23 mouse cellular contexts compared by ENCODE assay signal in genomic region chr9:119025832-119026331, GRCm38 (mm10). TPM values are rescaled to one million over a fixed set of nuclear protein-coding genes. Genes with fewer than 3 reads are reported as not detected.
DNase-seq lines count a peak whose midpoint lies in the region; ATAC-seq lines count a peak whose summit lies in the region.
"Had no signal": no experiment of that assay in that cellular context is flagged by ENCODE, and none has a peak within 500 bp of the region (broad histone marks: within the 10 kb centered on the region; RNA-seq: fewer than 3 reads in every experiment).

No protein-coding gene starts in this region.

- H3K9ac ChIP-seq in lung, embryonic 15.5 days, result no peak overlapping the region
- no peak overlapping the region for H3K9ac ChIP-seq in forebrain, embryonic 14.5 days (ENCODE audit: low read length)
- H3K9ac ChIP-seq: forebrain, postnatal 0 days; heart, embryonic 13.5 days; liver, embryonic 12.5 days; midbrain, embryonic 12.5 days had no signal

- DNase-seq in lung, postnatal 25 days (ENCODE audit: low spot score), result no peak
- DNase-seq in R1 (ENCODE audit: low read depth, low spot score), result peak; percentile 60
- peak; percentile 69 to 74 for DNase-seq in kidney, adult 8-10 months
- peak; percentile 57 to 66 for DNase-seq in kidney, postnatal 25 days
- DNase-seq in forebrain, embryonic 14.5 days (ENCODE audit: low spot score), result no peak
- no peak for DNase-seq in left cerebral cortex, postnatal 10 days (ENCODE audit: extremely low spot score in 1 of 2, low spot score in 2 of 2)
- DNase-seq: adrenal gland, postnatal 25 days; cerebellum, adult 18-20 months; cerebellum, postnatal 36 days; forebrain, postnatal 0 days; gastrocnemius, adult 2 months; heart, adult 11 months; heart, postnatal 36 days; right cerebral cortex, postnatal 14 days; thymus, postnatal 4 days had no signal

- no peaks in the 10 kb centered on the region for H3K9me3 ChIP-seq in lung, embryonic 15.5 days
- no peaks in the 10 kb centered on the region for H3K9me3 ChIP-seq in forebrain, embryonic 14.5 days (replicated peaks; ENCODE audit: control insufficient read depth, low read length)
- H3K9me3 ChIP-seq: heart, embryonic 13.5 days; liver, embryonic 12.5 days; midbrain, embryonic 12.5 days had no signal

- peaks cover 22% of the 10 kb centered on the region for H3K4me1 ChIP-seq in lung, embryonic 15.5 days
- H3K4me1 ChIP-seq in forebrain, embryonic 14.5 days (ENCODE audit: control insufficient read depth, insufficient read depth, low read length), result no peaks in the 10 kb centered on the region
- H3K4me1 ChIP-seq: heart, embryonic 13.5 days; midbrain, embryonic 12.5 days had no signal

- intact Hi-C loops in left cerebral cortex, postnatal 10 days (cut with DNase I), result no loop called here

- H3K27me3 ChIP-seq in lung, embryonic 15.5 days, result no peaks in the 10 kb centered on the region
- H3K27me3 ChIP-seq in forebrain, embryonic 14.5 days (replicated peaks; ENCODE audit: control insufficient read depth, insufficient read depth, low read length), result no peaks in the 10 kb centered on the region
- H3K27me3 ChIP-seq: heart, embryonic 13.5 days; liver, embryonic 12.5 days; midbrain, embryonic 12.5 days had no signal

- WGBS in lung, embryonic 15.5 days, result 82% methylated on average over 7 of the region's 7 CpGs
- WGBS in forebrain, embryonic 14.5 days, result 82% methylated on average over 7 of the region's 7 CpGs

- 0 out of 2 replicates have a peak, but pooled peaks cover 6% of the 10 kb centered on the region for H3K36me3 ChIP-seq in lung, embryonic 15.5 days
- no peaks in the 10 kb centered on the region for H3K36me3 ChIP-seq in forebrain, embryonic 14.5 days (ENCODE audit: control insufficient read depth, insufficient read depth, low read length)
- H3K36me3 ChIP-seq: midbrain, embryonic 12.5 days had no signal

- H3K4me2 ChIP-seq in lung, embryonic 15.5 days, result no peak overlapping the region
- H3K4me2 ChIP-seq in forebrain, embryonic 14.5 days (ENCODE audit: low read length), result no peak overlapping the region
- H3K4me2 ChIP-seq: heart, embryonic 13.5 days; liver, embryonic 12.5 days; midbrain, embryonic 12.5 days had no signal

- 0 out of 2 replicates have a peak, but pooled peaks have one; percentile 56 for ATAC-seq in lung, embryonic 15.5 days (ENCODE audit: borderline replicate concordance, extremely low read depth, low FRiP score, low TSS enrichment)
- no peak for ATAC-seq in forebrain, embryonic 14.5 days
- ATAC-seq in activated CD4-positive, CD25-positive, alpha-beta regulatory T cell, adult 4 months, result no peak
- ATAC-seq: forebrain, postnatal 0 days; hindbrain, postnatal 0 days; liver, embryonic 12.5 days had no signal

- no peak overlapping the region for H3K4me3 ChIP-seq in lung, embryonic 15.5 days
- H3K4me3 ChIP-seq in forebrain, embryonic 14.5 days (ENCODE audit: low read depth, low read length), result no peak overlapping the region
- H3K4me3 ChIP-seq: erythroblast, embryonic 14.5 days; gastrocnemius, adult 2 months; heart, embryonic 13.5 days; liver, embryonic 12.5 days; midbrain, embryonic 12.5 days had no signal

- H3K27ac ChIP-seq in lung, embryonic 15.5 days, result no peak overlapping the region
- no peak overlapping the region for H3K27ac ChIP-seq in forebrain, embryonic 14.5 days (ENCODE audit: low read depth, low read length)
- H3K27ac ChIP-seq: heart, embryonic 13.5 days; hindbrain, postnatal 0 days; liver, embryonic 12.5 days; macrophage; midbrain, embryonic 12.5 days had no signal

RNA-seq across cellular contexts. Expression of gene Vill, which starts 26.7 kb away (rescaled TPM):
- polyA plus RNA-seq in lung, embryonic 15.5 days (2015; fragmentation: Nextera tagmentation; extraction: Ambion mirVana), result 39.4 and 40.2 TPM in 2 replicates
- 3.8 and 4.0 TPM in 2 replicates for polyA plus RNA-seq in forebrain, embryonic 14.5 days (2014; fragmentation: Nextera tagmentation; extraction: Ambion mirVana)
- 10 to 100 TPM; 13.0 to 14.8 TPM for polyA plus RNA-seq in activated CD4-positive, CD25-positive, alpha-beta regulatory T cell, adult 4 months (2017; shearing (Covaris generic))
- total RNA-seq in left cerebral cortex, postnatal 10 days (2021), result 1 to 10 TPM; 4.9 TPM
- polyA plus RNA-seq: erythroblast, embryonic 14.5 days had no signal

Comparison
In these comparisons a context has a peak if more than half of its experiments do, and no peak if none do; other contexts are left out.
1. DNase-seq: peak in R1 (single experiment), kidney, adult 8-10 months (2 of 2) and kidney, postnatal 25 days (2 of 2); none in lung, postnatal 25 days (single experiment), forebrain, embryonic 14.5 days (single experiment) and left cerebral cortex, postnatal 10 days (0 of 2).